Mouse (Mus musculus) gastrocnemius, adult 18-20 months (tissue): ENCODE results near the gene Atp6v0c. TPM values are rescaled to one million over a fixed set of nuclear protein-coding genes. Genes with fewer than 3 reads are reported as not detected.

Source experiments
- DNase-seq: peaks from one replicate; pipeline ENCODE4 v3.0.0; 2021; ENCODE audit warnings: low spot score
- total RNA-seq, 2 experiments: library from RNA; stranded (reverse); gene quantifications; 2 replicates each; pipeline ENCODE4 v1.2.3; 2021

The Atp6v0c gene
- total RNA-seq, 2 experiments from 2014 or later, result 151 to 164 TPM

- no peak for DNase-seq
These were observed 30.2 kb upstream of the Atp6v0c start for GRCm38 (mm10) chr17:24199741-24200140.

- no peak for DNase-seq
These were observed 29.8 kb upstream of the Atp6v0c start for GRCm38 (mm10) chr17:24199252-24199651.

GRCm38 (mm10) chr17:24197032-24197824 lies 27.7 kb upstream of the Atp6v0c start:
- DNase-seq, result no peak

- DNase-seq, result no peak
These were observed 25.8 kb upstream of the Atp6v0c start for GRCm38 (mm10) chr17:24195349-24195748.

GRCm38 (mm10) chr17:24193769-24194168 lies 24.3 kb upstream of the Atp6v0c start:
- DNase-seq, result no peak

GRCm38 (mm10) chr17:24193268-24193667 lies 23.8 kb upstream of the Atp6v0c start:
- DNase-seq, result no peak

GRCm38 (mm10) chr17:24192848-24193247 lies 23.3 kb upstream of the Atp6v0c start:
- no peak for DNase-seq

GRCm38 (mm10) chr17:24191481-24191880 lies 22.0 kb upstream of the Atp6v0c start:
- DNase-seq, result peak; percentile 60

- DNase-seq, result no peak
These were observed 21.4 kb upstream of the Atp6v0c start for GRCm38 (mm10) chr17:24190934-24191333.

GRCm38 (mm10) chr17:24174259-24174658 lies 4.8 kb upstream of the Atp6v0c start:
- DNase-seq, result no peak

- DNase-seq, result peak; percentile 78
These were observed 3.9 kb upstream of the Atp6v0c start for GRCm38 (mm10) chr17:24173423-24173822.

GRCm38 (mm10) chr17:24171738-24172137 lies 2.2 kb upstream of the Atp6v0c start:
- DNase-seq, result no peak

GRCm38 (mm10) chr17:24170729-24171128 lies 1.2 kb upstream of the Atp6v0c start:
- no peak for DNase-seq

GRCm38 (mm10) chr17:24170125-24170524 lies 623 bp upstream of the Atp6v0c start:
- DNase-seq, result no peak

- DNase-seq, result peak; percentile 49
These were observed 768 bp downstream of the Atp6v0c start for GRCm38 (mm10) chr17:24168590-24169277.

GRCm38 (mm10) chr17:24167891-24168505 lies 1.5 kb downstream of the Atp6v0c start:
- DNase-seq, result no peak

GRCm38 (mm10) chr17:24167120-24167519 lies 2.4 kb downstream of the Atp6v0c start:
- no peak for DNase-seq

GRCm38 (mm10) chr17:24164566-24165259 lies 4.8 kb downstream of the Atp6v0c start:
- DNase-seq, result no peak

- DNase-seq, result peak; percentile 96
These were observed 6.1 kb downstream of the Atp6v0c start, which contains the start of gene Amdhd2 for GRCm38 (mm10) chr17:24163176-24163962. Gene Amdhd2, minus strand, starts transcription at chr17:24163766.

- no peak for DNase-seq
These were observed 6.8 kb downstream of the Atp6v0c start for GRCm38 (mm10) chr17:24162584-24163175.
